Mouse (Mus musculus): Measurements from ENCODE around the gene Fxyd6. TPM values are rescaled to one million over a fixed set of nuclear protein-coding genes. Genes with fewer than 3 reads are reported as not detected.

Fxyd6 gene
- total and polyA plus RNA-seq, 3 experiments, result 0.08 TPM; not detected in 2

GRCm38 (mm10) chr9:45328263-45328662 lies 41.7 kb upstream of the Fxyd6 start:
- Histone ChIP-seq H3K4me3 (replicated peaks in 1 of 3; ENCODE audit: low read depth in 2 of 3, low read length in 2 of 3, poor library complexity in 1 of 3) (no peak overlapping the region), H3K9ac (ENCODE audit: insufficient read depth, low read depth) (no peak overlapping the region), H3K27ac (ENCODE audit: insufficient read depth, low read depth) (no peak overlapping the region), H3K9me3 (replicated peaks; ENCODE audit: low read length) (no peaks in the 10 kb centered on the region), H3K4me2 (ENCODE audit: insufficient read depth, low read depth, poor library complexity, severe bottlenecking) (no peak overlapping the region), H3K27me3 (replicated peaks) (peaks cover 54% of the 10 kb centered on the region), H3K79me2 (replicated peaks; ENCODE audit: control insufficient read depth, extremely low read depth, insufficient read depth, poor library complexity, severe bottlenecking) (no peaks in the 10 kb centered on the region), H3K4me1 (ENCODE audit: control insufficient read depth in 1 of 2, insufficient read depth in 2 of 2) (peaks cover 0 to 6% of the 10 kb centered on the region in 2 experiments; a peak in 3 of 4 replicates), H3K36me3 (replicated peaks in 1 of 2; ENCODE audit: control insufficient read depth in 1 of 2, insufficient read depth in 1 of 2, low read length in 1 of 2) (no peaks in the 10 kb centered on the region)
- TF ChIP-seq POLR2A (IDR thresholded peaks at IDR 0.05; ENCODE audit: low read depth, low read length) (no peak), ZMIZ1 (IDR thresholded peaks at IDR 0.05; ENCODE audit: low read depth, low read length) (no peak), ZNF384 (IDR thresholded peaks at IDR 0.05; ENCODE audit: low read depth, low read length) (no peak), IRF4 (IDR thresholded peaks at IDR 0.05; ENCODE audit: low read depth, low read length) (no peak), RAD21 (IDR thresholded peaks at IDR 0.05; ENCODE audit: low read depth, low read length) (no peak), NELFE (IDR thresholded peaks at IDR 0.05; ENCODE audit: low read depth, low read length) (no peak), MXI1 (IDR thresholded peaks at IDR 0.05; ENCODE audit: low read depth, low read length) (no peak), PAX5 (IDR thresholded peaks at IDR 0.05; ENCODE audit: low read length) (no peak), HCFC1 (IDR thresholded peaks at IDR 0.05; ENCODE audit: low read depth, low read length) (no peak), MYC (IDR thresholded peaks at IDR 0.05; ENCODE audit: low read depth, low read length) (no peak), TCF12 (IDR thresholded peaks at IDR 0.05; ENCODE audit: low read depth, low read length) (no peak), MEF2A (IDR thresholded peaks at IDR 0.05; ENCODE audit: borderline replicate concordance, low read depth, low read length) (no peak), SIN3A (IDR thresholded peaks at IDR 0.05; ENCODE audit: low read length) (no peak), UBTF (IDR thresholded peaks at IDR 0.05; ENCODE audit: low read depth, low read length) (no peak), KAT2A (IDR thresholded peaks at IDR 0.05; ENCODE audit: insufficient replicate concordance, low read length) (no peak), ELF1 (IDR thresholded peaks at IDR 0.05; ENCODE audit: low read depth, low read length) (no peak), MAX (IDR thresholded peaks at IDR 0.05; ENCODE audit: low read length) (no peak)
- in situ Hi-C loops (cut with MboI; ENCODE audit: low pct_ligation_motif_present, low pct_unique_long_range_greater_than_20kb, low sequenced_read_pairs), result no loop called here
- DNase-seq (ENCODE audit: extremely low read depth), result no peak
- dilution Hi-C loops (cut with MboI; ENCODE audit: extremely low pct_ligation_motif_present, extremely low pct_unique_long_range_greater_than_20kb, low sequenced_read_pairs), result no loop called here

GRCm38 (mm10) chr9:45329577-45329976 lies 40.4 kb upstream of the Fxyd6 start:
- Histone ChIP-seq H3K36me3 (replicated peaks in 1 of 2; ENCODE audit: control insufficient read depth in 1 of 2, insufficient read depth in 1 of 2, low read length in 1 of 2) (no peaks in the 10 kb centered on the region), H3K9me3 (replicated peaks; ENCODE audit: low read length) (no peaks in the 10 kb centered on the region), H3K4me2 (ENCODE audit: insufficient read depth, low read depth, poor library complexity, severe bottlenecking) (no peak overlapping the region), H3K4me1 (ENCODE audit: control insufficient read depth in 1 of 2, insufficient read depth in 2 of 2) (peaks cover 0 to 6% of the 10 kb centered on the region in 2 experiments; a peak in 3 of 4 replicates), H3K27ac (ENCODE audit: insufficient read depth, low read depth) (no peak overlapping the region), H3K9ac (ENCODE audit: insufficient read depth, low read depth) (no peak overlapping the region), H3K4me3 (replicated peaks in 1 of 3; ENCODE audit: low read depth in 2 of 3, low read length in 2 of 3, poor library complexity in 1 of 3) (no peak overlapping the region), H3K27me3 (replicated peaks) (peaks cover 50% of the 10 kb centered on the region), H3K79me2 (replicated peaks; ENCODE audit: control insufficient read depth, extremely low read depth, insufficient read depth, poor library complexity, severe bottlenecking) (no peaks in the 10 kb centered on the region)
- DNase-seq (ENCODE audit: extremely low read depth), result no peak
- in situ Hi-C loops (cut with MboI; ENCODE audit: low pct_ligation_motif_present, low pct_unique_long_range_greater_than_20kb, low sequenced_read_pairs), result no loop called here
- dilution Hi-C loops (cut with MboI; ENCODE audit: extremely low pct_ligation_motif_present, extremely low pct_unique_long_range_greater_than_20kb, low sequenced_read_pairs), result no loop called here
- no peak for TF ChIP-seq SMC3 (IDR thresholded peaks at IDR 0.05; ENCODE audit: low read depth, low read length)
- no peak for TF ChIP-seq POLR2A (IDR thresholded peaks at IDR 0.05; ENCODE audit: low read depth, low read length)
- TF ChIP-seq E2F4 (IDR thresholded peaks at IDR 0.05; ENCODE audit: insufficient replicate concordance, low read depth, low read length), result no peak
- TF ChIP-seq JUND (conservative IDR thresholded peaks at IDR 0.05; ENCODE audit: low read depth, low read length), result no peak
- no peak for TF ChIP-seq TCF12 (IDR thresholded peaks at IDR 0.05; ENCODE audit: low read depth, low read length)
- no peak for TF ChIP-seq ETS1 (conservative IDR thresholded peaks at IDR 0.05; ENCODE audit: low read depth, low read length)
- TF ChIP-seq EP300 (IDR thresholded peaks at IDR 0.05; ENCODE audit: low read length), result no peak
- no peak for TF ChIP-seq UBTF (IDR thresholded peaks at IDR 0.05; ENCODE audit: low read depth, low read length)
- TF ChIP-seq KAT2A (IDR thresholded peaks at IDR 0.05; ENCODE audit: insufficient replicate concordance, low read length), result no peak
- no peak for TF ChIP-seq RCOR1 (conservative IDR thresholded peaks at IDR 0.05; ENCODE audit: low read depth, low read length)
- no peak for TF ChIP-seq MAX (IDR thresholded peaks at IDR 0.05; ENCODE audit: low read length)
- TF ChIP-seq BHLHE40 (IDR thresholded peaks at IDR 0.05; ENCODE audit: low read depth, low read length), result no peak
- no peak for TF ChIP-seq MAZ (IDR thresholded peaks at IDR 0.05; ENCODE audit: low read depth, low read length)
- TF ChIP-seq USF2 (conservative IDR thresholded peaks at IDR 0.05; ENCODE audit: low read depth, low read length), result no peak
- TF ChIP-seq CHD2 (IDR thresholded peaks at IDR 0.05; ENCODE audit: low read length), result no peak

All from CH12.LX (cell line).